Mouse (Mus musculus): Measurements from ENCODE around the gene Sgip1. TPM values are rescaled to one million over a fixed set of nuclear protein-coding genes. Genes with fewer than 3 reads are reported as not detected.

Sgip1 gene
- polyA plus RNA-seq, 1 experiment from 2014 or later = 78.3 TPM

GRCm38 (mm10) chr4:102971159-102971558 is 230.1 kb downstream of the Sgip1 start:
- Histone ChIP-seq H3K36me3 (peaks cover 25% of the 10 kb centered on the region), H3K27ac (replicated peaks) (no peak overlapping the region), H3K27me3 (replicated peaks) (no peaks in the 10 kb centered on the region), H3K9ac (replicated peaks) (no peak overlapping the region), H3K9me3 (replicated peaks) (no peaks in the 10 kb centered on the region), H3K4me2 (no peak overlapping the region), H3K4me3 (replicated peaks) (no peak overlapping the region), H3K4me1 (no peaks in the 10 kb centered on the region)
- 74% methylated on average over 5 of the region's 5 CpGs for WGBS
- no peak for ATAC-seq (ENCODE audit: low FRiP score)

GRCm38 (mm10) chr4:102972071-102972470 is 231.0 kb downstream of the Sgip1 start:
- no peaks in the 10 kb centered on the region for H3K9me3 ChIP-seq (replicated peaks)
- peaks cover 16% of the 10 kb centered on the region for H3K36me3 ChIP-seq
- H3K4me1 ChIP-seq = no peaks in the 10 kb centered on the region
- no peak for ATAC-seq (ENCODE audit: low FRiP score)
- H3K4me2 ChIP-seq = no peak overlapping the region
- no peak overlapping the region for H3K27ac ChIP-seq (replicated peaks)
- no peak overlapping the region for H3K9ac ChIP-seq (replicated peaks)
- WGBS = 82% methylated on average over 3 of the region's 3 CpGs
- no peaks in the 10 kb centered on the region for H3K27me3 ChIP-seq (replicated peaks)
- H3K4me3 ChIP-seq (replicated peaks) = no peak overlapping the region

DNA sequence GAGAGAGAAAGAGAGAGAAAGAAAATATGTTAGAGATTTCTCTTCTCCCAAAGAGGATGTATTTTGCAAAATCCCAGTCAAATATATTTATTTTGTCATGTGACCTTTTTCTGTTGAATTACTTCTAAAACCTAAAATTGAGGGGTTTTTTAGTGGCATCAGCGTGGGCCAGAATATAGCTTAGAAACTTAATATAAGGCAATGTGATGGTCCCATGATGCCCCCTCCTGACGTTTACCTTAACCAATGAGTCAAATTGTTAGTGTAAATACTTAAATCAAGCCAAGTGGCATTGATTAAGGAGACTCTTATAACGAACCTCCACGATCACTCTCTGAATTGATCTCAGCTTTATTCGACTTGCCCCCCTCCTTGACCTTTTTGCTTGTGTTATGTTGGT is 233.1 kb downstream of the Sgip1 start:
- Histone ChIP-seq H3K4me1 (peaks cover 12% of the 10 kb centered on the region), H3K36me3 (0 out of 2 replicates have a peak, but pooled peaks cover 4% of the 10 kb centered on the region), H3K4me2 (no peak overlapping the region), H3K4me3 (replicated peaks) (no peak overlapping the region), H3K27ac (replicated peaks) (no peak overlapping the region), H3K27me3 (replicated peaks) (no peaks in the 10 kb centered on the region), H3K9me3 (replicated peaks) (no peaks in the 10 kb centered on the region), H3K9ac (replicated peaks) (no peak overlapping the region)
- WGBS = 76% methylated on average over 5 of the region's 5 CpGs
- ATAC-seq (ENCODE audit: low FRiP score) = no peak

DNA sequence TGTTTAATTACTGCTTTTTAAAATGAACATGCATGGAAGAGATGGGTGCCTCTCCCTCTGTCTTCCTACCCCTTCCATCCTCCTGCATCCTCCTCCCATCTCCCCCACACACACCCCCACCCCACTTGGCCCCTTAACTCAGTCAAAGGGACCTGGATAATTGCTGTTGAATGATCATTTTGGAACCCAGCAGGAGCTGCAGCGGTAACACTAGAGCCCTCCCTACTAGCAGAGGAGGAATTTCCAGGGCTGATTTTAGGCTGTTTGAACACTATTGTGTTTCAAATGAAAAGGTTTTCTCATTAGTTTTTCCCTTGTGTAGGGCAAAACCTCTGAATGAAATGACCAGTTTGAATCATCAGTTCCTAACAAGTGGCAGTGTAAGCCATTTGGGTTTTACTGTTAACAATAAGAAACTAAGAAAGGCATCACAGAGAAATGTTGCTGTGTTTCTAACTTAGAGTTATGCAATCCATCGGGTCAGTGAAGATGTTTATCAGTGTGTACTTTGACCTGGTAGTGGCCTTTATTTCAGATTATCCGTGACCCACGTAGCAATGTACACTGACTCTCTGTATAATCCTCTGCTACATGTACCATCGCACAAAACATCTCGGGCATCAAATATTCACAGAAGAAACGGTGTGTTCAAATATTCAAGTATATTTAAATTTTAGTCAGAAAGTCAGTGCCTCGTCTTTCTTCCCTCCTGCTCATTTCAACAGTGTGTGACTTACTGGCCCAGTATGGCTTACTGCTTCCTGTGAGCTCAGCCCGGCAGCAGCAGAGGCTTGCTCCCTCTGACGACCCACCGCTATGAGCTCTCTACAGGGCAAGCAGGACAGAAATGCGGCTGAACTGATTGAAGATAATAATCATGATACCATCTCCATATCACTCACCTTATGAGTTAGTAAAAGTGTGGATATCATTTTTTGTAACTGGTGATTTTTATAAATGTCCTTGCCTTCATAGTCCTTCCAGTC is 235.5 kb downstream of the Sgip1 start:
- no peak overlapping the region for H3K4me2 ChIP-seq
- H3K27ac ChIP-seq (replicated peaks) = no peak overlapping the region
- 26% methylated on average over 12 of the region's 12 CpGs for WGBS
- peaks cover 13% of the 10 kb centered on the region for H3K4me1 ChIP-seq
- H3K9me3 ChIP-seq (replicated peaks) = no peaks in the 10 kb centered on the region
- no peak for ATAC-seq (ENCODE audit: low FRiP score)
- H3K36me3 ChIP-seq = no peaks in the 10 kb centered on the region
- H3K9ac ChIP-seq (replicated peaks) = no peak overlapping the region
- no peak overlapping the region for H3K4me3 ChIP-seq (replicated peaks)
- no peaks in the 10 kb centered on the region for H3K27me3 ChIP-seq (replicated peaks)

DNA sequence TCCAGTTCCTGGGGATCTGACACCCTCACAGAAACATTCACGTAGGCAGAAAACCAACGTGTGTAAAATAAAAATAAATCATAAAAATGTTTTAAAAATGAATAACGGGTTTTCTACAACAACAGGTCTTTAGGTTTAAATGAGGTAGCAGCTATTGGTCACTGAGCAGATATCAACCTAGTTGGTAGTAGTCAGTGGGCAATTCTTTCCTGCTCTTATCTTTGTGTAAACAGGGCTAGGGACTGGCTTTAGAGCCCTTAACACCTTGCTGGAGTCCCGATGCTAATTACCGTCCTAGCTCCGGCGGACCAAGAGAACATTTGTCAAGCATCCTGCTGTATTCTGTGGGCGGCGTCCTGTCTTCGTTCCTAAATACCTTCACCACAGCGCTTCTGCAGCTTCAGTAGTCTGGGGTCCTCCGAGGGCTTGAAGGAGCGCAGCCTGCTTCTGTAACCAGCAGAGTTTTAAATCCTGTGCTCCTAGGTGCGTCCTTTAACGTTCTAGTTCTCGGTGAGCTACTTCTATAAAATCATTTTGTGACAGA is 236.8 kb downstream of the Sgip1 start:
- Histone ChIP-seq H3K9ac (replicated peaks) (0 out of 2 replicates have a peak overlapping the region, but pooled peaks have one; percentile 11), H3K4me2 (peak overlapping the region; percentile 76), H3K9me3 (replicated peaks) (no peaks in the 10 kb centered on the region), H3K4me1 (peaks cover 13% of the 10 kb centered on the region), H3K4me3 (replicated peaks) (peak overlapping the region; percentile 33), H3K27ac (replicated peaks) (no peak overlapping the region), H3K27me3 (replicated peaks) (no peaks in the 10 kb centered on the region), H3K36me3 (no peaks in the 10 kb centered on the region)
- WGBS = 10% methylated on average over 16 of the region's 16 CpGs
- ATAC-seq (ENCODE audit: low FRiP score) = no peak

GRCm38 (mm10) chr4:102978440-102978839 is 237.3 kb downstream of the Sgip1 start, which contains the start of gene Tctex1d1:
Gene Tctex1d1, plus strand, starts transcription at chr4:102978606.
- H3K4me1 ChIP-seq = peaks cover 13% of the 10 kb centered on the region
- WGBS = 2% methylated on average over 13 of the region's 13 CpGs

GRCm38 (mm10) chr4:102979385-102979784 is 238.3 kb downstream of the Sgip1 start:
- Histone ChIP-seq H3K4me2 (peak overlapping the region; percentile 76), H3K9me3 (replicated peaks) (no peaks in the 10 kb centered on the region), H3K27me3 (replicated peaks) (no peaks in the 10 kb centered on the region), H3K36me3 (no peaks in the 10 kb centered on the region), H3K4me3 (replicated peaks) (no peak overlapping the region), H3K4me1 (peaks cover 13% of the 10 kb centered on the region), H3K27ac (replicated peaks) (no peak overlapping the region), H3K9ac (replicated peaks) (no peak overlapping the region)
- WGBS = 66% methylated on average over 5 of the region's 5 CpGs
- ATAC-seq (ENCODE audit: low FRiP score) = no peak

More at GRCm38 (mm10) chr4:102978440-102978839, 237.3 kb downstream of the Sgip1 start, which contains the start of gene Tctex1d1:
- ATAC-seq (ENCODE audit: low FRiP score) = peak; percentile 69
- H3K27me3 ChIP-seq (replicated peaks) = no peaks in the 10 kb centered on the region
- 0 out of 2 replicates have a peak within 1 kb of the TSS, but pooled peaks have one; percentile 11 for H3K9ac ChIP-seq (replicated peaks)
- no peaks in the 10 kb centered on the region for H3K9me3 ChIP-seq (replicated peaks)
- H3K27ac ChIP-seq (replicated peaks) = no peak within 1 kb of the TSS
- H3K4me2 ChIP-seq = peak within 1 kb of the TSS; percentile 76
- H3K36me3 ChIP-seq = no peaks in the 10 kb centered on the region
- peak within 1 kb of the TSS; percentile 33 for H3K4me3 ChIP-seq (replicated peaks)

GRCm38 (mm10) chr4:102981709-102982108 is 240.6 kb downstream of the Sgip1 start:
- H3K4me3 ChIP-seq (replicated peaks) = no peak overlapping the region
- peaks cover 13% of the 10 kb centered on the region for H3K4me1 ChIP-seq
- no peak overlapping the region for H3K4me2 ChIP-seq
- H3K36me3 ChIP-seq = no peaks in the 10 kb centered on the region
- H3K9ac ChIP-seq (replicated peaks) = no peak overlapping the region
- H3K27ac ChIP-seq (replicated peaks) = no peak overlapping the region
- WGBS = 89% methylated on average over 8 of the region's 8 CpGs
- H3K9me3 ChIP-seq (replicated peaks) = no peaks in the 10 kb centered on the region
- no peak for ATAC-seq (ENCODE audit: low FRiP score)
- no peaks in the 10 kb centered on the region for H3K27me3 ChIP-seq (replicated peaks)

DNA sequence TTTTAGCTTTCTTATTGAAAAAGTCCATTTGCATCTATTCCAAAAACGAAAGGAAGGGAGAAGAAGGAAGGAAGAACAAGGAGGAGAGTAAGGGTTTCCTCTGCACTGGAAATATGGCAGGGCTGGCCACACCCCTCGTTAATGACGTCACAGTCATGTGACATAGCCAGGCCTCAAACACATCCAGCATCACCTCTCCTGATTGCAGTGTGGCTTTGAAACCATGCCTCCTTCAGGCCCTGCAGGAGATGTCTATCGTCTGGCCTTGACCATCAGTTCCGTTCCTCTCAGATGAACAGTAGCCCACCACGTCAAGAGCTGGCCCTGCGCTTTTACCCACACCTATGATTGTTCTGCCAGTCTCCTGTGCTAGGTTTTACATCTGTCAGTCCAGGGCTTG is 245.1 kb downstream of the Sgip1 start:
- H3K4me1 ChIP-seq = no peaks in the 10 kb centered on the region
- no peak overlapping the region for H3K4me3 ChIP-seq (replicated peaks)
- no peaks in the 10 kb centered on the region for H3K27me3 ChIP-seq (replicated peaks)
- H3K36me3 ChIP-seq = no peaks in the 10 kb centered on the region
- H3K9me3 ChIP-seq (replicated peaks) = no peaks in the 10 kb centered on the region
- no peak for ATAC-seq (ENCODE audit: low FRiP score)
- H3K4me2 ChIP-seq = no peak overlapping the region
- WGBS = 76% methylated on average over 7 of the region's 7 CpGs
- H3K27ac ChIP-seq (replicated peaks) = no peak overlapping the region
- no peak overlapping the region for H3K9ac ChIP-seq (replicated peaks)

GRCm38 (mm10) chr4:102986917-102987316 is 245.8 kb downstream of the Sgip1 start:
- H3K27me3 ChIP-seq (replicated peaks) = no peaks in the 10 kb centered on the region
- no peak overlapping the region for H3K27ac ChIP-seq (replicated peaks)
- H3K36me3 ChIP-seq = no peaks in the 10 kb centered on the region
- no peaks in the 10 kb centered on the region for H3K9me3 ChIP-seq (replicated peaks)
- WGBS = 3% methylated on average over 2 of the region's 2 CpGs
- H3K9ac ChIP-seq (replicated peaks) = no peak overlapping the region
- H3K4me2 ChIP-seq = no peak overlapping the region
- no peak; the same call in 1 of the 2 replicates for ATAC-seq (ENCODE audit: low FRiP score)
- no peak overlapping the region for H3K4me3 ChIP-seq (replicated peaks)
- H3K4me1 ChIP-seq = no peaks in the 10 kb centered on the region

DNA sequence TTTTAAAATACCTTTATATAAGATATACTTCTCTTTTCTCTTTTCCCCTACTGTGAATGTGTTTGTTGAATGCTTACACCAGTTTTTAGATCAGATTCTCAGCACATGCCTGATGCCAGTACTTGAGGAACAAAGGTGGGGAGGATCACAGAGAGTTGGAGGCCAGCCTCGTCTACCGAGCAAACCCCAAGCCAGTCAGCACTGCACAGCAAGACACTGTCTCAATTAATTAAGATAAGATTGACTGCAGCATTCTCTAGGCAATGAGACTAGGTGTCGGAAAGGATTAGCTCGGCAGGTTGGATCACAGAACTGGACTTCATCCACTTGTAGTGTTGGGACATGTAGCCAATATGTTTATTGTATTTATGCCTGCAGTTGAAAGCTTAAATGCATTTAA is 246.2 kb downstream of the Sgip1 start:
- no peak for ATAC-seq (ENCODE audit: low FRiP score)
- Histone ChIP-seq H3K9me3 (replicated peaks) (no peaks in the 10 kb centered on the region), H3K4me2 (no peak overlapping the region), H3K4me1 (no peaks in the 10 kb centered on the region), H3K9ac (replicated peaks) (no peak overlapping the region), H3K27ac (replicated peaks) (no peak overlapping the region), H3K4me3 (replicated peaks) (no peak overlapping the region), H3K27me3 (replicated peaks) (no peaks in the 10 kb centered on the region), H3K36me3 (no peaks in the 10 kb centered on the region)
- WGBS = 43% methylated on average over 4 of the region's 4 CpGs

GRCm38 (mm10) chr4:102987756-102988155 is 246.7 kb downstream of the Sgip1 start:
- H3K36me3 ChIP-seq = no peaks in the 10 kb centered on the region
- no peak for ATAC-seq (ENCODE audit: low FRiP score)
- H3K4me1 ChIP-seq = no peaks in the 10 kb centered on the region
- no peaks in the 10 kb centered on the region for H3K27me3 ChIP-seq (replicated peaks)
- no peak overlapping the region for H3K4me2 ChIP-seq
- 79% methylated on average over 2 of the region's 2 CpGs for WGBS
- H3K27ac ChIP-seq (replicated peaks) = no peak overlapping the region
- H3K9ac ChIP-seq (replicated peaks) = no peak overlapping the region
- H3K4me3 ChIP-seq (replicated peaks) = no peak overlapping the region
- no peaks in the 10 kb centered on the region for H3K9me3 ChIP-seq (replicated peaks)
